Mouse (Mus musculus) lung, embryonic 16.5 days (tissue): Measurements from ENCODE around the gene Gpx1. TPM values are rescaled to one million over a fixed set of nuclear protein-coding genes. Genes with fewer than 3 reads are reported as not detected.
A peak's percentile ranks its signal among the peaks of the same experiment; 100 is the strongest.

ENCODE experiments used
- ATAC-seq: fragments of 200-750 bp; cut with Nextera tagmentation; 2 replicates; pipeline ENCODE4 v1.8.0; 2017; ENCODE audit warnings: low read depth, mild to moderate bottlenecking, moderate library complexity
- H3K27ac ChIP-seq: fragments of 300-500 bp; sonication (generic); 2 replicates; pipeline ENCODE4 v1.5.1; 2014; ENCODE audit warnings: mild to moderate bottlenecking, control low read depth, low read length
- H3K27me3 ChIP-seq: fragments of 300-500 bp; sonication (generic); 2 replicates; pipeline ENCODE4 v1.6.1; 2014; ENCODE audit warnings: low read depth, low read length, mixed read lengths; ENCODE audit not compliant: control insufficient read depth, insufficient read depth
- H3K36me3 ChIP-seq: fragments of 300-500 bp; sonication (generic); 2 replicates; pipeline ENCODE4 v1.6.1; 2014; ENCODE audit warnings: low read length; ENCODE audit not compliant: control insufficient read depth, insufficient read depth
- H3K4me1 ChIP-seq: fragments of 300-500 bp; sonication (generic); replicated peaks from 2 replicates; pipeline ENCODE4 v1.6.1; 2014; ENCODE audit warnings: low read length, mixed read lengths; ENCODE audit not compliant: control insufficient read depth, insufficient read depth
- H3K4me2 ChIP-seq: fragments of 300-500 bp; sonication (generic); 2 replicates; pipeline ENCODE4 v1.6.1; 2014; ENCODE audit warnings: low read depth, low read length, control low read depth
- H3K4me3 ChIP-seq: fragments of 300-500 bp; sonication (generic); 2 replicates; pipeline ENCODE4 v1.5.1; 2014; ENCODE audit warnings: mild to moderate bottlenecking, low read length, control low read depth
- H3K9ac ChIP-seq: fragments of 300-500 bp; sonication (generic); 2 replicates; pipeline ENCODE4 v1.6.1; 2014; ENCODE audit warnings: low read length, control low read depth
- H3K9me3 ChIP-seq: fragments of 300-500 bp; sonication (generic); 2 replicates; pipeline ENCODE4 v1.6.1; 2016; ENCODE audit warnings: low read length; ENCODE audit not compliant: control insufficient read depth
- WGBS: fragments of 180-500 bp; shearing (Covaris S2); extraction: QIAGEN DNeasy Blood & Tissue Kit; methylation state at CpG from one replicate; pipeline ENCODE4 v1.1.7; 2014; 5-methylcytosine and 5-hydroxymethylcytosine counted together
- polyA plus RNA-seq: library from polyadenylated mRNA; unstranded; fragments of >200 nt; fragmentation: Nextera tagmentation; extraction: Ambion mirVana; gene quantifications from 2 replicates; pipeline ENCODE4 v1.2.1, GENCODE M21; 2015

The Gpx1 gene
- 649 and 714 TPM in 2 replicates for polyA plus RNA-seq

GRCm38 (mm10) chr9:108338886-108339781 is at the start of gene Gpx1:
Gene Gpx1 (plus strand): TSS chr9:108338903.
- H3K9ac ChIP-seq: peak within 1 kb of the TSS; percentile 93
- peak; percentile 98 for ATAC-seq
- under 1% methylated on average over 49 of the region's 49 CpGs for WGBS
- peak within 1 kb of the TSS; percentile 65 for H3K4me3 ChIP-seq
- H3K4me2 ChIP-seq: peak within 1 kb of the TSS; percentile 68
- H3K9me3 ChIP-seq: no peaks in the 10 kb centered on the region
- peaks cover 28% of the 10 kb centered on the region for H3K4me1 ChIP-seq
- peak within 1 kb of the TSS; percentile 95 for H3K27ac ChIP-seq
- peaks cover 25% of the 10 kb centered on the region for H3K36me3 ChIP-seq
- no peaks in the 10 kb centered on the region for H3K27me3 ChIP-seq

- 55% methylated on average over 2 of the region's 2 CpGs for WGBS
- no peak overlapping the region; the same call in 1 of the 2 replicates for H3K27ac ChIP-seq
These were observed 49.4 kb upstream of the Gpx1 start for GRCm38 (mm10) chr9:108289347-108289746.

GRCm38 (mm10) chr9:108290016-108290750 is 48.5 kb upstream of the Gpx1 start, which contains the start of gene Nicn1:
Gene Nicn1 (plus strand): TSS chr9:108290429.
- Histone ChIP-seq H3K27ac (peak within 1 kb of the TSS; percentile 76), H3K4me1 (peaks cover 7% of the 10 kb centered on the region), H3K9ac (peak within 1 kb of the TSS; percentile 72), H3K27me3 (no peaks in the 10 kb centered on the region), H3K4me2 (peak within 1 kb of the TSS; percentile 81), H3K36me3 (peaks cover 4% of the 10 kb centered on the region; the same call in 1 of the 2 replicates), H3K9me3 (no peaks in the 10 kb centered on the region), H3K4me3 (peak within 1 kb of the TSS; percentile 76)
- WGBS: under 1% methylated on average over 32 of the region's 32 CpGs
- ATAC-seq: peak; percentile 99

More at GRCm38 (mm10) chr9:108289347-108289746, 49.4 kb upstream of the Gpx1 start:
- Histone ChIP-seq H3K36me3 (no peaks in the 10 kb centered on the region), H3K4me3 (no peak overlapping the region), H3K27me3 (no peaks in the 10 kb centered on the region), H3K9me3 (no peaks in the 10 kb centered on the region), H3K4me1 (peaks cover 7% of the 10 kb centered on the region), H3K9ac (peak overlapping the region; percentile 72), H3K4me2 (no peak overlapping the region)
- ATAC-seq: no peak

- Histone ChIP-seq H3K9me3 (no peaks in the 10 kb centered on the region), H3K27ac (peak overlapping the region; percentile 48; the same call in 1 of the 2 replicates), H3K4me2 (peak overlapping the region; percentile 81), H3K36me3 (peaks cover 4% of the 10 kb centered on the region; the same call in 1 of the 2 replicates), H3K4me1 (peaks cover 7% of the 10 kb centered on the region), H3K4me3 (peak overlapping the region; percentile 76), H3K9ac (peak overlapping the region; percentile 71), H3K27me3 (no peaks in the 10 kb centered on the region)
- no peak for ATAC-seq
- 33% methylated on average over 6 of the region's 6 CpGs for WGBS
These were observed 47.9 kb upstream of the Gpx1 start for GRCm38 (mm10) chr9:108290773-108291172.

GRCm38 (mm10) chr9:108296453-108297355 is 42.0 kb upstream of the Gpx1 start, which contains the start of gene Amt:
Gene Amt (plus strand): TSS chr9:108296853.
- Histone ChIP-seq H3K4me3 (peak within 1 kb of the TSS; percentile 44), H3K4me1 (peaks cover 2% of the 10 kb centered on the region; the same call in 1 of the 2 replicates), H3K27ac (peak within 1 kb of the TSS; percentile 63), H3K9ac (peak within 1 kb of the TSS; percentile 45), H3K36me3 (peaks cover 4% of the 10 kb centered on the region; the same call in 1 of the 2 replicates), H3K4me2 (peak within 1 kb of the TSS; percentile 47), H3K27me3 (no peaks in the 10 kb centered on the region), H3K9me3 (no peaks in the 10 kb centered on the region)
- 20% methylated on average over 18 of the region's 18 CpGs for WGBS
- peak; percentile 78 for ATAC-seq

- Histone ChIP-seq H3K9me3 (no peaks in the 10 kb centered on the region), H3K4me3 (no peak overlapping the region), H3K27ac (peak overlapping the region; percentile 81), H3K9ac (no peak overlapping the region), H3K27me3 (no peaks in the 10 kb centered on the region), H3K36me3 (peaks cover 12% of the 10 kb centered on the region), H3K4me2 (no peak overlapping the region), H3K4me1 (peaks cover 10% of the 10 kb centered on the region)
- ATAC-seq: no peak
- WGBS: 57% methylated on average over 3 of the region's 3 CpGs
These were observed 36.9 kb upstream of the Gpx1 start for GRCm38 (mm10) chr9:108301853-108302252.

GRCm38 (mm10) chr9:108304716-108305115 is 34.0 kb upstream of the Gpx1 start:
- 65% methylated on average over 4 of the region's 4 CpGs for WGBS
- peaks cover 12% of the 10 kb centered on the region for H3K36me3 ChIP-seq
- H3K4me1 ChIP-seq: peaks cover 26% of the 10 kb centered on the region
- peak overlapping the region; percentile 86 for H3K27ac ChIP-seq
- peak overlapping the region; percentile 96 for H3K9ac ChIP-seq
- peak overlapping the region; percentile 84 for H3K4me2 ChIP-seq
- peak overlapping the region; percentile 88 for H3K4me3 ChIP-seq
- H3K27me3 ChIP-seq: no peaks in the 10 kb centered on the region
- H3K9me3 ChIP-seq: no peaks in the 10 kb centered on the region
- ATAC-seq: no peak

- H3K36me3 ChIP-seq: peaks cover 12% of the 10 kb centered on the region
- no peak for ATAC-seq
- H3K27me3 ChIP-seq: no peaks in the 10 kb centered on the region
- peak overlapping the region; percentile 86 for H3K27ac ChIP-seq
- H3K9me3 ChIP-seq: no peaks in the 10 kb centered on the region
- H3K4me3 ChIP-seq: peak overlapping the region; percentile 88
- peak overlapping the region; percentile 96 for H3K9ac ChIP-seq
- peaks cover 28% of the 10 kb centered on the region for H3K4me1 ChIP-seq
- WGBS: 0% methylated on average over 1 of the region's 1 CpGs
- H3K4me2 ChIP-seq: peak overlapping the region; percentile 84
These were observed 33.5 kb upstream of the Gpx1 start for GRCm38 (mm10) chr9:108305170-108305569.
